Mouse (Mus musculus) testis, adult 2 months (tissue): ENCODE results near the gene 2310009B15Rik. TPM values are rescaled to one million over a fixed set of nuclear protein-coding genes. Genes with fewer than 3 reads are reported as not detected.

Source experiments
- H3K27ac ChIP-seq: fragments of 200-500 bp; 2 replicates; pipeline ENCODE4 v1.5.1; 2012; ENCODE audit warnings: low read depth, low read length; ENCODE audit not compliant: control insufficient read depth, insufficient read depth
- H3K27me3 ChIP-seq: fragments of 200-500 bp; 2 replicates; pipeline ENCODE4 v1.6.1; 2012; ENCODE audit warnings: mild to moderate bottlenecking, low read length, moderate library complexity; ENCODE audit not compliant: control insufficient read depth, insufficient read depth
- H3K36me3 ChIP-seq: fragments of 200-500 bp; 2 replicates; pipeline ENCODE4 v1.6.1; 2012; ENCODE audit warnings: mild to moderate bottlenecking, low read length; ENCODE audit not compliant: control insufficient read depth, insufficient read depth
- H3K4me1 ChIP-seq: fragments of 200-500 bp; 2 replicates; pipeline ENCODE4 v1.6.1; 2012; ENCODE audit warnings: low read length; ENCODE audit not compliant: control insufficient read depth, insufficient read depth
- H3K4me3 ChIP-seq: fragments of 200-500 bp; 2 replicates; pipeline ENCODE4 v1.5.1; 2012; ENCODE audit warnings: low read depth, mild to moderate bottlenecking, low read length, moderate library complexity, mixed read lengths; ENCODE audit not compliant: control insufficient read depth
- CTCF ChIP-seq: fragments of 200-500 bp; IDR thresholded peaks from 2 replicates; pipeline ENCODE4 v1.5.1; 2012; ENCODE audit warnings: low read depth, mild to moderate bottlenecking, inconsistent platforms, low read length, moderate library complexity; ENCODE audit not compliant: control insufficient read depth, insufficient read depth, insufficient replicate concordance
- POLR2A ChIP-seq: fragments of 200-500 bp; IDR thresholded peaks from 2 replicates; pipeline ENCODE4 v1.6.1; 2012; ENCODE audit warnings: low read depth, mild to moderate bottlenecking, inconsistent platforms, low read length, moderate library complexity; ENCODE audit not compliant: control insufficient read depth
- polyA plus RNA-seq: library from polyadenylated mRNA; depleted of rRNA; stranded (reverse); fragments of >200 nt; gene quantifications from 2 replicates; pipeline ENCODE4 v1.2.3, GENCODE M21; 2012; rRNA removed

2310009B15Rik gene
- polyA plus RNA-seq, 1 experiment, result 9.3 TPM

DNA sequence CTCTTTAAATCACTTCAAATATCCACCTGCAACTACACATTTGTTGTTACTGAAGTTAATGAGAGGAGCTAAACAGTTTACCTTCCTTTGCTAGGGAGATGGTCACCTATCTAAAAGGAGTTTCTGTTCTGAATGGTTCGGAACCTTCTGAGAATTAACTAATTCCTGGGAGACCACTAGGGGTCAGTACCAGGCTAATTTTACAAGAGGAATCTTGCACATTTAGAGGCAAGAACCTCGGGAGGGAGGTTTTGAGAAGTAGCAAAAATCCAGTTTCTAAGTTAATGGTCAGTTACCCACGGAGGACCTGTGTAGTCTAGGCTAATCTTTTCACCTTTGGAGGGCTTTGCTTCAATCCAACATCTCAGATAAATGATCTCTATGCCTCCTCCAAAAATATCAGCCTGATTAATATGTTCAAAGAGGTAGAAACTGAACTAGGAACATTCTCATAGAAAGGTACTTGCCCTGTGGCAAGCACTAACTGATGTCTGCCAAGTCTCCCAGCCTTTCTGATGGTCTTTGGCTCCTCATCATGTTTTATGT lies 21.2 kb downstream of the 2310009B15Rik start:
- no peak overlapping the region for H3K27ac ChIP-seq
- no peaks in the 10 kb centered on the region for H3K36me3 ChIP-seq
- H3K4me3 ChIP-seq, result no peak overlapping the region
- peaks cover 2% of the 10 kb centered on the region; the same call in 1 of the 2 replicates for H3K27me3 ChIP-seq
- TF ChIP-seq CTCF (no peak), POLR2A (no peak)
- H3K4me1 ChIP-seq, result peaks cover 4% of the 10 kb centered on the region

GRCm38 (mm10) chr1:138831309-138831708 lies 25.3 kb downstream of the 2310009B15Rik start:
- peaks cover 2% of the 10 kb centered on the region; the same call in 1 of the 2 replicates for H3K4me1 ChIP-seq
- H3K27ac ChIP-seq, result no peak overlapping the region
- peak; percentile 24; the same call in 1 of the 2 replicates for TF ChIP-seq POLR2A
- TF ChIP-seq CTCF, result no peak
- no peaks in the 10 kb centered on the region for H3K27me3 ChIP-seq
- H3K36me3 ChIP-seq, result no peaks in the 10 kb centered on the region
- peak overlapping the region; percentile 62 for H3K4me3 ChIP-seq

DNA sequence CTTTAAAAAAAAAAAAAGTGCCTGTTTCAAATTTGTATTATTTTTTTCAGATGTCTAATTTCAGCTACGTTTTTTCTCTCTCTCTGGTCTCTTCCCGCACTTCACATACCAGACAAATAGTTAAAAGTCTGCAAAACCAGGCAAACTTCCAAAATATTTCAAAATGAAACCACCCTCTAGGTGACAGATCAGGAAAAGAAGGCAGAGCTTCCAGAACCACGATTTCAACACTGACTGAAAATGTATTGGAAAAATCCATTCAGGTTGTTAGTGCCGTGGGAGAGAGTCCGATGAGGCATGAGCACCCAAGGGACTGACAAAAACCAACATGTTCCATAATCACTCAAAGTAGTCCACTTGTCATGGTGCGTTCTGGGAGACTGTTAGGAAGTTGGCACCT lies 29.8 kb downstream of the 2310009B15Rik start:
- H3K4me1 ChIP-seq, result peaks cover 2% of the 10 kb centered on the region; the same call in 1 of the 2 replicates
- no peak for TF ChIP-seq CTCF
- H3K27ac ChIP-seq, result no peak overlapping the region
- no peaks in the 10 kb centered on the region for H3K27me3 ChIP-seq
- H3K4me3 ChIP-seq, result no peak overlapping the region
- H3K36me3 ChIP-seq, result no peaks in the 10 kb centered on the region

DNA sequence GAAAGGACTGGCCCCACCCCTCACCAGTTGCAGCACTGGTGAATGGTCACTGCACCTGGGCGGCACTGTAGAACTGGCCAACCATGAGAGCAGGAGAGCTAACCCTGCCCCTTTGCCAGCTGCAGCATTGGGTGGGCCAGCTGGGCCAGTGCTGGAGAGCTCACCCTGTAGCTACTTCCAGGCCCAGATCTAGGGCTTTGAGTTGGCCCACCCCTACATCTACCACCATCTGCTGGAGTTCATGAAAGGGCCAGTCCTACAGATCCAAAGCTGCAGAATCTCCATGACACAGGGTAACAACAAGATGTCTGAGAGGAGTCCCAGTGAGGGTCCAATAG lies 33.7 kb downstream of the 2310009B15Rik start:
- TF ChIP-seq POLR2A, result no peak
- no peak for TF ChIP-seq CTCF
- H3K27me3 ChIP-seq, result no peaks in the 10 kb centered on the region

GRCm38 (mm10) chr1:138822255-138822984 lies 34.2 kb downstream of the 2310009B15Rik start:
- Histone ChIP-seq H3K4me3 (no peak overlapping the region), H3K4me1 (no peaks in the 10 kb centered on the region), H3K27ac (no peak overlapping the region), H3K27me3 (no peaks in the 10 kb centered on the region), H3K36me3 (no peaks in the 10 kb centered on the region)
- TF ChIP-seq CTCF (no peak), POLR2A (no peak)

More for the DNA sequence above, 33.7 kb downstream of the 2310009B15Rik start:
- Histone ChIP-seq H3K27ac (no peak overlapping the region), H3K4me1 (no peaks in the 10 kb centered on the region), H3K36me3 (no peaks in the 10 kb centered on the region), H3K4me3 (no peak overlapping the region)

Other genes starting within 250 kb of the 2310009B15Rik start
- 1.3 and 1.7 TPM in 2 replicates for gene Nek7, start 236.7 kb downstream of the 2310009B15Rik start, polyA plus RNA-seq
- 0.36 and 0.52 TPM in 2 replicates for gene Lhx9, start 8.3 kb downstream of the 2310009B15Rik start, polyA plus RNA-seq
- 5.6 and 5.8 TPM in 2 replicates for gene Dennd1b, start 106.6 kb upstream of the 2310009B15Rik start, polyA plus RNA-seq